Mouse (Mus musculus): ENCODE measurements around the gene Rit1.
A peak's percentile ranks its signal among the peaks of the same experiment; 100 is the strongest.
"Not testable (repeated sequence)": the region's sequence is repeated elsewhere in the genome, so short reads cannot be mapped to it uniquely, and the experiment has no call there.

The Rit1 gene

GRCm38 (mm10) chr3:88745534-88745933 lies 28.9 kb downstream of the Rit1 start:
- DNase-seq = no peak

- no peak for DNase-seq
These were observed 29.7 kb downstream of the Rit1 start for GRCm38 (mm10) chr3:88746139-88746870.

- no peak for DNase-seq
These were observed 30.2 kb downstream of the Rit1 start for GRCm38 (mm10) chr3:88746871-88747231.

GRCm38 (mm10) chr3:88754283-88754682 lies 37.6 kb downstream of the Rit1 start:
- DNase-seq = no peak

- DNase-seq = no peak
These were observed 38.9 kb downstream of the Rit1 start for GRCm38 (mm10) chr3:88755541-88755940.

- no peak for DNase-seq
These were observed 39.6 kb downstream of the Rit1 start for GRCm38 (mm10) chr3:88756276-88756675.

- DNase-seq = peak; percentile 82
These were observed 41.4 kb downstream of the Rit1 start for GRCm38 (mm10) chr3:88758045-88758500.

- no peak for DNase-seq
These were observed 45.0 kb downstream of the Rit1 start for GRCm38 (mm10) chr3:88761619-88762018.

- DNase-seq = no peak
These were observed 45.8 kb downstream of the Rit1 start for GRCm38 (mm10) chr3:88762401-88762831.

- DNase-seq = peak; percentile 65
These were observed 54.7 kb downstream of the Rit1 start for GRCm38 (mm10) chr3:88771189-88771940.

GRCm38 (mm10) chr3:88771941-88772280 lies 55.3 kb downstream of the Rit1 start:
- not testable (repeated sequence) for DNase-seq

- peak; percentile 85 for DNase-seq
These were observed 55.8 kb downstream of the Rit1 start for GRCm38 (mm10) chr3:88772399-88772798.

- DNase-seq = not testable (repeated sequence)
These were observed 56.5 kb downstream of the Rit1 start for GRCm38 (mm10) chr3:88773163-88773562.

- not testable (repeated sequence) for DNase-seq
These were observed 58.6 kb downstream of the Rit1 start, which contains the start of gene Syt11 for GRCm38 (mm10) chr3:88774939-88775841. TSS of gene Syt11 (minus strand) at chr3:88775164.

Data from right cerebral cortex, postnatal 14 days (tissue).